Mouse (Mus musculus) kidney, postnatal 14 days (tissue): ENCODE measurements around the gene Slc45a3.

ENCODE experiments used
- DNase-seq: peaks from one replicate; pipeline ENCODE4 v3.0.0; 2022; ENCODE audit warnings: mixed read lengths

Gene Slc45a3

GRCm38 (mm10) chr1:131962606-131963084 is at the start of gene Slc45a3:
TSS of gene Slc45a3 (plus strand) at chr1:131962967.
- peak; percentile 80 for DNase-seq

DNA sequence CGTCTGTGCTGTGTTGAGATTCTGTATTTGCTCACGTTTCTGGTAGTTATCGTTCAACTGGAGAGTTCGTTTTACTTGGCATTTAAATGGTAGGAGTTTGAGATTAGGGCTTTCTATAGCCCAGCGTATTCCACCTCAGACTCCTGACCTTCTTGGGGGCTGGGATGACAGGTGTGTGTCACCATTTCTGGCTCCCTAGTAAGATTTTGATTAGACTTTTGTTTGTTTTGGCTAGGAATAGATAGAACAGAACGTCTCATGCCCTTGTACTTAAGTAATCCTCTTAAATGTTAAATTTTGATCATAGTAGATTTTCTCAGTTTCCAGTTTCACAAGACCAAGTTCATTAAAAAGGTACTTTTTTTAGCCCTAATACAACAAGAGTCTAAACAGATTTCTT is 45.1 kb upstream of the Slc45a3 start:
- no peak for DNase-seq

DNA sequence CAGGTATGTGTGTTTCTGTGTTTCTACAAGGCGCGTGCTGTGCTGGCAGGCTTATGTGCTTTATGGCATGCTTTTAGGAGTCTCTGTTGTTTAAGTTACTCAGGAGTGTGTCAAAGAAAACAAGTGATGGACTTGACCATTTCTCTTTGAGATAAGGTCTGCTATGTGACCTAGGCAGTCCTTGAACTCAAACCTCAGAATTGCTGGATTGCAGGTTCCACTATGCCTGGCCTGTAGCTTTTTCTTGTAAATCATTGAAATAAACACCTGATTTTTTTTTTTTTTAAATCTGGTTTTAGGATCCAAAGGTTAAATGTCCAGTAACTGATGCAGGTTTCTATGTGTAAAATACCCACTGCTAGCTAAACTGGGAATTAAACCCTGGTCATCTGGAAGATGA is 43.7 kb upstream of the Slc45a3 start:
- DNase-seq, result no peak

DNA sequence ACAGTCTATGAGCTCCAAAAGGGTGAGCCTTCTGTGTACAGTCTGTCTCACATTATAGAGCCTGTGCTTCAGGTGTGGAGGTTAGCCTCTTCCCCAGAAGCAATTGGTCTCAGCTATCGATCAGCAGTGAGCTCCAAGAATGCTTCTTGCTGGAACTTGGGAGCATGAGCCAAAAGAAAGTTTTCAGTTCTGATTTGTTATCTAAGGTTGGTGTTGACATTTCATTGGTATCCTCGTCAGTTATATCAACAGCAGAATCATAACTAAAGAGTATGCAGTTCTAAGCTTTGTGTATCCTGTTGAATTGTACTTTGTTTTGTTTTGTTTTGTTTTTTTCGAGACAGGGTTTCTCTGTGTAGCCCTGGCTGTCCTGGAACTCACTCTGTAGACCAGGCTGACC is 40.7 kb upstream of the Slc45a3 start:
- DNase-seq, result no peak

DNA sequence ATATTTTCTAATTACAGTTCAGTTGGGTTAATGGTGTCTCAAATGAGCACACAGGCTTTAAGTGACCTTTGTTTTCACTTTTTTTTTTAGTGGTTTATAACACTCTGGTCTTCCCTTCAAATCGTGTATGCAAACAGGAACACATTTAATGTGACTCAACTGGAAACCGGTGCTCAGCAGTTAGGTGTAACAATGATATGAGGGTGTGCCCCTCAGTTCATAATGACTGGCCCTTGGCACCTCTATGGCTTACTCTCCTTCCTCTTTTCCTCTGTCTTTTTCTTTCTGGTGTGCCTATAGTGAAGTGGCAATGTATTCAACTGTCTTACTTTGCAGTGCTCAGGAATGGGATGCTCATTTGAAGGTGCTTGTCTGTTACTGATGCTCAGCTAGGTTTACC is 29.3 kb upstream of the Slc45a3 start:
- DNase-seq, result no peak

DNA sequence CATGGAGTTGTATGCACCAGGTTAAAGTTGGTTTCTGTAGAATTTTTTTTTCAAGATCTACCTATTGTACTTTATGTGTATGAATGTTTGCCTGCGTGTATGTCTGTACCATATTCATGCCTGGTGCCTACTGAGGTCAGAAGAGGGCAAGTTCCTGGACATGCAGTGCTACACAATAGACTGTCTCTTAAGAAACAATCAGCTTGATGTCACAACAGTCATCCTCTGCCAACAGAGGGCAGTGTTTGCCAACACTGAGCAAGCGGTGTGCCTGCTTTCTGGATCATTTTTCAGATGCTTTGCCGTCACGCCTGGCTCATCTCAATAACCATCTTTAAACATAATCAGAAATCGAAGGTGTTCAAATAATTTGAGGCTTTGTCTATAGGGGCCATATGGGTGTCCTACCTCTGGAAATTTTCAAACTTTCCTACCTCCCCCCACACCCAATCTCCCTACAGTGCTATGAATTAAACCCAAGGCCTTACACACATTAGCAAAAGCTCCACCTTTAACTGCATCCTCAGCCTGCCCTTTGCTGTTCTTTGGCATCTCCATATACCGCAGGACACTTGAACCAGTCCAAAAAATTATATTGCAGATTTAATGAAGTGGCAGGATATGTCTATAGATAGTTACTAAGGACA is 25.0 kb upstream of the Slc45a3 start:
- DNase-seq, result peak; percentile 77

DNA sequence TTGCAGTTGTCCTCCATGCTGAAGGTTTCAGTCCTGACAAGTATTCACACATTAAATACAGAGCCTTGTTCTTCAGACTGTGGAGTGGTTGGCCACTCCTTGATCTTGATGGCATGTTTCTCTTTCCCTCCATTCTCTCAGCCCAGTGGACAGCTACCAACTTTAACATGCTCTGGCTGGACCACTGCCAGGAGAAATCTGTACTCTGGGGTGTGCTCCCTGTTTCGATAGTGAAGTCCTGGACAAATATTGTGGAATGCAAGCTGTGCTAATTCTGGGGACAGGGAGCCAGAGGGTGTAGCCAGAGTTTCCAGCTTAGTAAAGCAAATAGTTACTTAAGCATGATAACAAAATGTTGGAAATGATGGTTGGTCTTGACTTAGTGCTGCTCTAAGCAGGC is 24.0 kb upstream of the Slc45a3 start:
- DNase-seq, result peak; percentile 31

- DNase-seq, result no peak
These were observed 22.0 kb upstream of the Slc45a3 start for GRCm38 (mm10) chr1:131940711-131941244.

DNA sequence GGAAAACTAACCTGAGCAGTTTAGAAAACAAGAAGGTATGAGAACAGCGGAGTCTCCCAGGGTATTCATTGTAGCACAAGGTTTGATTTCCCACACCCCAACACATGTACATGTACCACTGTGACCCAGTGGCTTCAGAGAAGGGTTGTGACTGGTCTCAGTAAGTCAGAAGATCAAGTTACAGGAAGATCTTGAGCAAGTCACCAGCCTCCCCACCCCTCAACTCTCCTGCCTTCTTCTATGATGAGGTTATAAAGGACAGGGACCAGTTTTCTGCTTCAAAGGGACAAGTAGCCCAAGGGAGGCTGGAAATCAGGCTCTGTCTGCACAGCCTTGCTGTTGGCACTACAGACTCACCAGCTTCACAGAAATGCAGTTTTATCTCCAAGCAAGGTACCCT is 21.3 kb upstream of the Slc45a3 start:
- no peak for DNase-seq

DNA sequence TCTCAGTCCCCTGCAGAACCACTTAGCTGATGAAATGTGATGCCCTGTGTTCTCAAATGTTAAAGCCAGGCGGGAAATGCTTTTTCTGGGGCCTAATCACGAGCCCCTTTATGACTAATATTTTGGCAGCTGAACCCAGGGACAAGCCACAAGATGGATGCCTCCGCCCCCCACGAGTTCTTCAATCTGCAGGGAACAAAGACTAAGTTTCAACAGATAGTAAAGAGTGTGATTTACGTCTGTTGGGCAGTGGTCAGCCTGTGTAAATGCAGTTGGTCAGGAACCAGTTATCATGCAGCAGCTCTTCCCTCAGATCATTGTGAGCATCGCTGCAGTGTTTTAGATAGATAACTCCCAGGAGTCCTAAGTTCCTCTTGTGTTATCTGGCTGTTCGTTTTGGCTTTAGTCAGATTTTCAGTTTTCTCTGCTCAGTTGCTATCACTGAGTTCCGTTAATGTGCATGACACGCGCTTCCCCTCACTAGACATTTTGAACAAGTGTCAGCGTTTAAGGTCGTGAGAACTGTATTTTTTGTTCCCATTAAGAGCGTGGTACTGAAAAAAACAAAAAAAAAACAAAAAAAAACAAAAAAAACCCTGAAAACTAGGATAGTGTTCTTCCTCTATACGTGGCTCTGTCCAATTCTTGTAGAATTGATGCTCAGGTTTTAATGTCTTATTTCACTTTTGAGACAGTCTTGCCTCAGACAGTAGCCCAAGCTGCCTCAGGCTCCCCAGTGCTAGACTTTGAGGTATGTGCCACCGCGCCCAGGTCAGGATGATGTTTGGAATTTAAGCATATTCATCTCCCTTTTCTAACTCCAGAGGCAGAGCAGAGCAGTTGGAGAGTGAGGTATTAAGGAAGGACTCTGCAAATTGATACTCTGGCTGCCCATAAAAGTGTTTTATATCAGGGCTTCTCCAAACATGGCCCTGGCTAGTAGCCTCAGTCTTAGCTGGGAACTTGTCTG is 19.9 kb upstream of the Slc45a3 start:
- DNase-seq, result peak; percentile 56

- DNase-seq, result no peak
These were observed 16.9 kb upstream of the Slc45a3 start for GRCm38 (mm10) chr1:131945674-131946440.

DNA sequence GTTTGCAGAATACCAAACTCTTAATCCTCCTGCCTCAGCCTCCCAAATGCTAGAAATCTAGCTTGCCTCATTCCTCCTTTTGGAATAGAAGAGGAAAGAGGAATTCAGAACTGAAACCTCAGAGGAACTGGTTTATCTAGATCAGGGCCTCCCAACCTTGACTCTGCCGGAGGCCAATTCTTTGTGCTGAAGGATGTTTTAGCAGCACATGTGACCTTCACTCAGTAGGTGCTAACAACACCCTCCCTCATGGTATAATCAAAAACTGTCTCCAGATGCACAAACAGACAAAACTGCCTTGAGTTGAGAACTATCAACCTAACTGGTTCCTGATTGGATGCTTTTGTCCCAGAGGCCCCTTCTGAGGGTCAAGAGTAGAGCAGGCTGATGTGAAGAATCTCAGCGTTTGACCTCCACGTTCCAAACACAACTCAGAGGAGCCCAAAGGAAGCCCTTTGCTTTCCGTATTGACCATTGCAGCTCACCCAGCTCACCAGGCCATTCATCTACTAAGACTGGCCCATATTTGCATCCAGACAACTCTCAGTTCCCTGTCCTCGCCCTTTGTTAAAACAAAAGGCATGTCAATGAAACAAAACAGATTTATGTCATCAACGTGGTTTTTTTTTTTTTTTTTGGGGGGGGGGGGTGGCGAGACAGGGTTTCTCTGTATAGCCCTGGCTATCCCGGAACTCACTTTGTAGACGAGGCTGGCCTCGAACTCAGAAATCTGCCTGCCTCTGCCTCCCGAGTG is 16.1 kb upstream of the Slc45a3 start:
- DNase-seq, result no peak

DNA sequence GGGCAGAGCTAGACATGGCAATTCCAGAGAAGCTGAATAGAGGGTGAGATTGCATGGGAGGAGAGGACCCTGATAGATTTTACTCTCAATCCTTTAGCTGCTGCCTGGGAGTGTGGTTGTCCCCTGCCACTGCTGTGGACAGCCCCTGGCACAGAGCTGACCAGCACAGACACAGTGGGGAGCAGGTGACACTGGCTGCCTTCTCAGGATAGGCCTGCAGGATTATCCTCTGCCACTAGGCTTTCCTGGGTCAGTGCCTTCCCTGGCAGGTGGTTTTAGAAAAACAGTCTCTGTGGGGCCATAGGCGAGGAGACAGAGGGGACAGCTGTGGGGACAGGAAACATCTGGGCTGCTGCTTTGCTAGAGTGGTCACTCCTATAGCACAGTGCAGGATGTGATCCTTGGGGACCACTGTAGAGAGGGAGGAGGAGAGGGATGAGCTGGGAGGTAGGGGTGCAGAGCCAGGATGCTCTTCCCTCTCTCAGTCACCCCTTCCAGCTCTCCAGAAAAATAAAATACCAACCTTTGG is 14.7 kb upstream of the Slc45a3 start:
- no peak for DNase-seq

DNA sequence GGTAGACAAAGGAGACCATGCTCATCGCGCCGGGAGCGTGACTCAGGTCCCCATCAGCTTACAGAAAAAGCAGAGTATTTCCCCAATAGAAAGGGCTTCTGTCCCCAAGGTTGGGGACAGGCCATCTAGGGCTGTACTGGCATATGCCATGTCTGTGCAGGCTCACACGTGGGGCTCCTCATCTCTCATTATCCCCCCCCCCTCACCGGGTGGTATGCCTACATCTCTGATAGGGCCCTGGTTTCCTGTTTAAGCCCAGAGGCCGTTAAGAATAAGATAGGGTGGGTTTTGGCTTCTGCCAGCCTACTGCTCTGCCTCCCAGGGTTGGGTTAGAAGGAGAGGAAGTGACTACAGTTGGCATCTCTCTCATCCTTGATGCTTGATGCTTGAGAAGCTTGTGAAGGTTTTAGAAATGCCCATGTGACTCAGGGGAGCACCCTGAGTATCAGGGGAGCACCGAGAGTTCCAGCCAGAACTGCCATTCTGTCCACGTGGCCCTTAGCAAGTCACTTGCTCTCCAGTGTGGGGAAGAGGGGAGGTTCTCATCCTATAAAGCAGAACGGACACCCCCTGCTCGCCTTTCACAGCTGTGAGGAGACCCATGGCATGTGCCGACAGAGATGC is 8.4 kb upstream of the Slc45a3 start:
- DNase-seq, result no peak

GRCm38 (mm10) chr1:131955131-131955757 is 7.5 kb upstream of the Slc45a3 start:
- no peak for DNase-seq

DNA sequence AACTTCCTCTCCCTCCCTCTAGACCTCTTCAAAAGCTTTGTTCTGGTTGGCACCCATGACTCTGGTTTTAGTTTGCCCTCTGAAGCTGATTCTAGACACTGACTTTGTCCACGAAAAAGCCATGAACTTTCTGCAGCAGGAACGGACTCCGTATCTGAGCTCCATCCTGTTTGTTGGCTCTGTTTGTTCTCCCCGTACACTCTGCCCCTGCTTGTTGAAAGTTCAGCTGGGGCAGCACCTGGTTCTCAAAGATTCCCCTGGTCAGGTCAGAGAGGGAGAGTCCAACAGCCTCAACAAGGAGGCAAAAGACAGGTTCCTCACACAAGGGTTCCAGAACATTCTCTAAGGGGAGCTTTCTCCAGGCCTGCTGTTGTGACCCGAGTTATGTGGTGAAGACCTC is 5.4 kb upstream of the Slc45a3 start:
- no peak for DNase-seq

GRCm38 (mm10) chr1:131961004-131961403 is 1.8 kb upstream of the Slc45a3 start:
- peak; percentile 56 for DNase-seq

DNA sequence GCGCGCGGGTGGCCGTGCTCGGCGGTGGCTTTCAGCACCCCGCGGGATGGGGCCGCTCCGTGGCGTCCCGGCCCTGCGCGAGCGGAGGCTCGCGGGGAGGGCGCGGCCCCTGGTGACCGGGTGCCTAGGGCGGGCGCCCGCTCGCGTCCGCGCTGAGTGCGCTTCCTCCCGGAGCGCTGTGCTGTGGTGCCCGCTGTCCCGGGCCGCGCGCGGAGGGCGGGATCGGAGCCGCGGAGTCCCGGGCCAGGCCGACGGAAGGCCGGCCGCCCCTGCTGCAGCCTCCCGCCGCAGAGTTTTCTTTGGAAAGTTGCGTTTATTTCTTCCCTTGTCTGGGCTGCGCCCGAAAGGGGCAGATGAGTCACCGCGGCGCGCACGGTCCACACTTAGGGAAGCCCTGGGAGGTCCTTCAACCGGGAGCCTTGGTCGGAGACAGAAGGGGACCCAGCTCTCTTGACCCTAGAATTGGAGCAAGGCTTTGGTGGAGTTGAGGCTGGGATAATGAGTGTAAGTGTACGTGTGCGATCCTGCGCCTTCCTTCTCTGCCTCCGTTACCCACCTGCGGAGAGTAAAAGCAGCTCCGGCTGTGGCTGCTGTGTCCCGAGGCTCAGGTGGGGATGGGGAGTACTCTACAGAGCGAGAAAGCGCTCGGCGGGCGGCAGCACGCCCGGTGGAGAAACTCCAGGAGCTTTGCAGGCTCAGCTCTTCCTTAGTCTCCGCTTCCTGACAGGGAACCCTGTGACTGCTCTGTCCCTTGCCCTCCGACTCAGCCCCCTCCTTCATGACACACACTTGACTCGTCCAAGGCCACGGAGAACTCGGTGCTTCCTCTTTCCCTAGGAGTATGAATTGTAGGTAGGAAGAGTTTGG is 551 bp downstream of the Slc45a3 start:
- DNase-seq, result peak; percentile 32

- peak; percentile 39 for DNase-seq
These were observed 1.3 kb downstream of the Slc45a3 start for GRCm38 (mm10) chr1:131964100-131964499.

- DNase-seq, result no peak
These were observed 1.8 kb downstream of the Slc45a3 start for GRCm38 (mm10) chr1:131964580-131964979.
